Mouse (Mus musculus): ENCODE measurements around the gene Sntg2.

DNA sequence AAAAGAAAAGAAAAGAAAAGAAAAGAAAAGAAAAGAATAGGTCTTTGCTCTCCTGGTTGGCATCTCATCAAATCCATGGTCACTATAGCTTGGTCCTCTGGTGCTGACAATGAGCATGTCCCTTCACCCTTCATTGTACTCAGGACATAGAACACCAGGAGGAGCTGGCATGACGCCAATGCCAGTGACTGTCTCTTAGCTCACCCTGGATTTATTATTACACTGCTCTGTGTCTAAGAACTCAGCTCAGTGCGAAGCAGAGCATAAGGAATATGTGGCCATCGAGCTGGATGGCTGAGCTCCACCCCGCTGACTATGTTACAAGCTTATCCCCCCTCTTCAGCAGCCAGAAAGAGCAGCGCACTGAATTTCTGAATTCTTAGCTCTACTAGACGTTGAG lies 42.8 kb upstream of the Sntg2 start:
- TF ChIP-seq CTCF (IDR thresholded peaks at IDR 0.05; ENCODE audit: low read depth, low read length) = no peak
- no peak for TF ChIP-seq GATA2 (IDR thresholded peaks at IDR 0.05; ENCODE audit: borderline replicate concordance, low read depth, low read length)
- no peak for TF ChIP-seq GATA1 (IDR thresholded peaks at IDR 0.05; ENCODE audit: borderline replicate concordance, low read length)
- no peak for TF ChIP-seq POLR2AphosphoS5 (IDR thresholded peaks at IDR 0.05; ENCODE audit: insufficient replicate concordance, low read depth, low read length)
